Mouse (Mus musculus): ENCODE results near the gene Fblim1.
A peak's percentile ranks its signal among the peaks of the same experiment; 100 is the strongest.

Gene Fblim1

DNA sequence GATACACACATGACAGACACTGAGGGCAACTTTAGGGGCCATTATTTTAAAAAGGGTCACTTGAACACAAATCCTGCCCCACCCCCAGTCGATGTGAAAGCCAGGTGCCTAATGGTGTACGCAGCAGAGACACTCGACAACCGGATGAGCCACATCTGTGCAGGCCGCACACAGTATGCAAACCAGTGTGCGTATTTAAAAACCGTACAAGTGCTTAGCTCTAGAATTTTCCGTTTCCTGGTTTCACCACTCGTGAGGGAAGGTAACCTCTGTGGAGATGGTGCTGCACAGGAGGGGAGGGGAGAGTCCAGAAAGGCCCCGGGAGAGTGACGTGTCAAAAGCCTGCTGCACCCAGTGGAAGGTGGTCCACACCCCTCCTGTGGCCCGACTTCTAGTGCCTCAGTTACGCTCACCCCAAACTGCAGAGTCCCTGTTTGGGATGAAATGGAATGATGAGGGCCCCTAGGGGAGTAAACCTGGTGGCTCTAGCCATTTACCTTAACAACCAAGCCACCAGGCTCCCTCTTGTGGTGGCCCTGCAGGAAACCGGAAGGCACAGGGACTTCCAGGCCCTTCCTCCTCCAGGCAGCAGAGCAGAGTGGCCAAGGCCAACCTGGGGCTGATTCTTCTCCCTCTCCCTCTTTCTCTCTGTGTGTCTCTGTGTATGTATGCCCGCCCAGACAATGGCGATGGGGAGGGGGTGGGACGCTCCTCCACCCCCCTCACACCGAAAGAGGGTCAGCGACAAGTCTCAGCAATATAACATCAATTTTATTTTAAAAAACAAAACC lies 19.3 kb upstream of the Fblim1 start:
- no peak for DNase-seq (ENCODE audit: low spot score)

GRCm38 (mm10) chr4:141624134-141624533 lies 18.2 kb upstream of the Fblim1 start:
- no peak for DNase-seq (ENCODE audit: low spot score)

GRCm38 (mm10) chr4:141623666-141624065 lies 17.8 kb upstream of the Fblim1 start, which contains the start of gene Slc25a34:
Gene Slc25a34 (minus strand): TSS chr4:141623821.
- peak; percentile 69 for DNase-seq (ENCODE audit: low spot score)

GRCm38 (mm10) chr4:141623037-141623436 lies 17.1 kb upstream of the Fblim1 start:
- DNase-seq (ENCODE audit: low spot score), result no peak

DNA sequence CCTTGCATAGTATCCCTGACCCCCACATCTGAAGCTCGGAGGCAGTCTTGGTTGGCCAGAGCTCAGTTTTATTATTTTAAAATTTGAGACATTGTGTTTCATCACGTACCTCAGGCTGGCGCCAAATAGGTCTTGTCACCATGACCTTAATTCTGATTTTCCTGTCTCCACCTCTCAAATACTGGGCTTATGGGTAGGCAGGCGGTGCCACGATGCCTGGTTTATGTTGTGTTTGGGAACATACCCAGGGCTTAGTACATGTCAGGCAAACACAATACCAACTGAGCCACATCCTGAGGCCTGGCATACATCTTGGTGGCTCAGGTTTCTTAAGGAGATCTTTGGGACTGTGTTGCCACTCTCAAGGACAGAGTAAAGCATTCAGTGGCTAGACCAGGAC lies 16.7 kb upstream of the Fblim1 start:
- no peak for DNase-seq (ENCODE audit: low spot score)

- no peak for DNase-seq (ENCODE audit: low spot score)
Observed at GRCm38 (mm10) chr4:141622091-141622490, 16.2 kb upstream of the Fblim1 start.

DNA sequence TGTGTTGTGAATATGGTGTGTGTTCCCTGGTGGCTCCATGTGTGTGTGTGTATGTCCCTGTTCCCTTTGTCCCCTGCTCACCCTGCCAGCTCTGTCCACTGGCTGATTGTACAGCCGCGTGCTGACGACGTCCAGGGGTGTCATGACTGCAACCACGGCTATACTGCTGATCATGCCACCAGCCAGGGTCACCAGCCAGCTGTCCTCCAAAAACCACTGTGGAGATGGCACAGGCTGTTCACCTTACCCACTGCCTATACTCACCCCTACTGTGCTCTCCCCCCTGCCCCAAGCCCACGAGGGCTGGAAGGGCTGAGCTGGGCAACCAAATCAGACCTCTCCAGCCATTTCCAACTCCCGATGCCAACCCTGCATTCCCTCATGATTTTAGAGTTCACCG lies 15.4 kb upstream of the Fblim1 start:
- no peak for DNase-seq (ENCODE audit: low spot score)

GRCm38 (mm10) chr4:141619299-141619883 lies 13.5 kb upstream of the Fblim1 start:
- DNase-seq (ENCODE audit: low spot score), result no peak

DNA sequence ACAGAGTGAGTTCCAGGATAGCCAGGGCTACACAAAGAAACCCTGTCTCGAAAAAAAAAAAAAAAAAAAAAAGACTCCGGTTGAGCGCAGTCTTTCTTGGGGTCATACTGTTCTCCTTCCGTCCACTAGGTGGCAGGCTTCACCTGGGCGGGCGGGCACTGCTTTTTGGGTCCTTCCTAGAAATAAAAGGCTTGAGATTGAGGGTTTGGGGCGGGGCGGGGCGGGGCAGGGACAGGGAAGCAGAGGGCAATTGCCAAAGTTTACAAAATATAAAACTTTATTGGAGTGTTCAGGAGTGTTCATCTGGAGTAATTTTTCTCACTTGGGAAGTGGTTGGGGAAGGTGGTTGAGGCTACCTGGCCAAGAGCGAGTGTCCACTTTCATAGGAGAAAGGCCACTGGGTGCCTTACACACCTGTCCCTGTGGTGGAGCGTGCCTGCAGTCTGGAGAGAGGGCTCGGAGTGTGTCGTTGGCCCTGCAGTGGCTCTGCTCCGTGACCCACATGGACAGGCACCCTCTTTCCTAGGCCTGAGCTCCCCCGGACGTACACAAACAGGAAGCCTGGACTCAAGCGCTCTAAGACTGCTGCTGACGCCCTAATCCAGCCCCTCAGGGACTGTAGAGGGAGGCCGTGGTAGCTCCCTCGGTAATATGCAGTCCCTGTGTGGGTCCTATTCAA lies 12.8 kb upstream of the Fblim1 start, which contains the start of gene Tmem82:
TSS of gene Tmem82 (minus strand) at position 69 of the 679 bp plus-strand sequence.
- DNase-seq (ENCODE audit: low spot score), result no peak

GRCm38 (mm10) chr4:141617863-141618564 lies 12.1 kb upstream of the Fblim1 start:
- DNase-seq (ENCODE audit: low spot score), result no peak

DNA sequence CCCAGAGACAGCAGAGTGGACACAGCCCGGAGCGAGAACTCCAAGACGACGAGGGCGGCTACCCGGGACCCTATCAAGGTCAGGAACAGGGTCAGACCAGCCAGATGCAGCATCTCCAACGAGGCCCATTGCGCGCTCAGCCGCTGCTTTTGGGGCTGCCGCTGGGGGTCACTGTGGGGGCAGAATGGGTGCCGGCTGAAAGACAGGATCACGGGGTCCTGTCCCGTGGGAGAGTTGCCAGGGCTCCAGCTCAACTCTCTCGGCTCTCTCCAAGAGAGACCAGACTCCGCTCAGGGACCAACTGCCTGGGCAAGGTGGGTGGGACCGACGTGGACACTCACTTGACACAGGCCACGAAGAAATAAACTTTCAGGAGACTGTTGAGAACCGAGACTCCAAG lies 11.4 kb upstream of the Fblim1 start:
- peak; percentile 53 for DNase-seq (ENCODE audit: low spot score)

- no peak for DNase-seq (ENCODE audit: low spot score)
Observed at GRCm38 (mm10) chr4:141616811-141617210, 10.9 kb upstream of the Fblim1 start.

DNA sequence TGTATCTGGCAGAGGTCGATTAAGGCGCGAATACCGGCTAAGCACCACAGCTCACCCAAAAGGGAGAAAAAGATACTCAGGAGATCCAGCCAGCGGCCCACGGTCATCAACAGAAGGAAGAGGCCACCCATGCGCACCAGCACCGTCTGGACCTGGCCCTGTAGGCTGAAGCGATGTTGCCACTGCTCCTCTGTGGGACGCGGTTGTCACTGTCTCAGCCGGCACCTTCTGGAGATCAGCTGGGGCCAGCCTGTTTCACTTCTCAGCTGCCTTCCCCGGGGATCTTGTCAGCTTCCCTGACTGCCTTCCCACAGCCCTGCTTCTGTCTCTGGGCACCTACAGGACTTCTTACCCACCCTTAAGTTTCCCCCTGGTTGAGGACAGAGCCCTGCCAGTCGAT lies 9.1 kb upstream of the Fblim1 start:
- DNase-seq (ENCODE audit: low spot score), result no peak

DNA sequence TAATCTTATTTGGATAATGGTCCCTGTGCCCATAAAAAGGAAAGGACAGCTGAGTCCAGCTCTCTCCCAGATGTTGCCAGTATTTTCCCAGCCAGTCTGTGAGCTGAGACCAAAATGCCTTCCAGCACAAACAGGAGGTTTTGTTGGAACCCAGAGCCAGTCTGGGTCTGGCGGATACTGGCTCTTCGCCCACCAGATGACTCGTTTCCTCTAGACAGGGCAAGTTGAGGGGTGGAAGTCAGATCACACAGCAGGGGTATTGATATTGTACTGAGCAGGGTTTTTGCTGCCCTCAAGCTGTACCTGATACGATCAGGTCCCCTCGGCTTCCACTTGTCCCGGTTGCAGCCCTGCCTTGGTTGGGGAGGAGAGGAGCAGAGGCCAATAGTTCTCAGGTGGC lies 3.6 kb upstream of the Fblim1 start:
- no peak for DNase-seq (ENCODE audit: low spot score)

DNA sequence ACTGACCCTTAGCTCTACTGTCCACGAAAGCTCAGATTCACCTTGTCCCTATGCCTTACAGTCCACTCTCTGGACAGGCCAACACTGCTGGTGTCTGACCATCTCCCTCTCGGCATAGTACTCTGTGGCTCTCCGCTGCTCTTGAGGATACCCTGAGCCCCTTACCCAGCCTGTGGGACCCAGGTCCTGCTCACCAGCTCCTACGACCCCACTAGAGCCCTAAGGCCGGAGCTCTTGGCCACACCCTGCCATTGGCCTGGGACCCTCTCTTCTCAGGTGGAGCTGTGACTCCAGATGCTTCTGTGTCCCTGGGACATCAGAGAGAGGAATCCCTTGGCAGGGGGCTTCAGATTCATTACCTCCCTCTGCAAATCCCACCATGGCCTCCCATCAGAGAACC lies 475 bp downstream of the Fblim1 start:
- no peak for DNase-seq (ENCODE audit: low spot score)

DNA sequence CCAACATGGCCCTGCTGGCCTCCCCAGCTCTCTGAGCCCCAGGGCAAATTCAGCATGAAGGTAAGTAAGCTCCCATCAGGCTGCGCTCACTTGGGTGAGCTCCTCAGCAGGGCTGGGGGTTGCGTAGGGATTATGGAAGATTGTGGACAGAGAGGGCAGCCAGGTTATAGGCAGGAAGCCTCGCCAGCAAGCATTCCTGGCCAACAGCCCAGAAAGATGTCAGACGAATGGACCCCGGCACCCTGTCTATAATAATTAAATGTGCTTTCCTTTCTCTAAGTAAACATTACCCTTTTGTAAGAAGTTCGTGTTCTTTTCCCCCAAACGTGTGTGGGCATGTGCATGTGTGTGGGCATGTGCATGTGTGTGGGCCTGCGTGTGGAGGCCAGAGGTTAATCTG lies 1.4 kb downstream of the Fblim1 start:
- DNase-seq (ENCODE audit: low spot score), result no peak

GRCm38 (mm10) chr4:141603921-141604320 lies 2.0 kb downstream of the Fblim1 start:
- no peak for DNase-seq (ENCODE audit: low spot score)

DNA sequence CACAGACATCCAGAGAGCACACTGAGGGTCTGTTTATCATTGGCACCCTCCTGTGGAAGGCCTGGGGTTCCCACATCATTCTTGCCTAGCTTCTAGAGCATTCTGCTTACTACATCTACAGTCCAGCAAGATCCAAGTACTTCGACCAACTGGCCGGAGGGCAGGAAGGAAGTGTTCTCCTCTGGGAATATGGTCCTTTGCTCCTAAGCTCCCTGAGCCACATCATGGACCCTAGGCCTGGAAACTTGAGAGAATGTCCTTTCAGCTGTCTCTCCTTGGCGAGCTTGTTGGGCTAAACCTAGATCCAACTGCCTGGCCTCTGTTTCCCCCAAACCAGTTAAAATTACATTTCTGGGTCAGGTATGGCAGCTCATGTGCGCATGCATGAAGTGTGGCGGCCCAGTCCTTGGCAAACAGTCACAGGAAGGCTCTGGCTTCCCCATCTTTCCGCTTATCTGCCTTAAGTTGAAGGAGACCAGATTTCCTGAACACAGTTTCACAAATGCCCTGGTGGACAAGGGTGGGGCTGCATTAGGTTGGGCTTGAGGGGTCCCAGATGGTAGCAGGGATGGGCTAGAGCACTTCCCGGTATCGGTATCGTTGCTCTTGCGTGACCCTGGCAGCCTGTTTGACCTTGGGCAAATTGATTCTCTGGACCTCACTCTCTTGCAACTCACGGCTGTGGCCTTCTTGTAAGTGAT lies 3.2 kb downstream of the Fblim1 start:
- DNase-seq (ENCODE audit: low spot score), result no peak

- no peak for DNase-seq (ENCODE audit: low spot score)
Observed at GRCm38 (mm10) chr4:141601148-141601862, 4.6 kb downstream of the Fblim1 start.

DNA sequence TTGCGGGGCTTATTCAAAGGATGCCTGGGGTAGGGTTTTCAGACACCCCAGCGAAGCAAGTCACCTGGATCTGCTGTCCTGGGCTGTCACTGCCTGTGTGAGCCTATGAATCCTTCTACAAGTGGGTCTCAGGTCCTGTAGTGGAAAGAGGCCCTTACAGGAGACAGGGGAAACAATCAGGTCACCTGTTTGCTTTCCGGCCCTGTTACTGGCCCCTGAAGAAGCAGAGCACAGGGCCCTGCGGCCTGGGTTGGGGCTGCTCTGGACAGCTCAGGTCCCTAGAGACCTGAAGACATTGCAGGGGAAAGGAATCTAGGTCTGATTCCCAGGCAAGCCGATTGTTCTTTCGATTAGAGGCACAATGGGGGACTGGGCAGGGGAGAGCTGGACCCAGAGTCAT lies 5.5 kb downstream of the Fblim1 start:
- DNase-seq (ENCODE audit: low spot score), result no peak
